Mouse (Mus musculus) liver, embryonic 14 days (tissue): Measurements from ENCODE around the gene Zfpm1. TPM values are rescaled to one million over a fixed set of nuclear protein-coding genes. Genes with fewer than 3 reads are reported as not detected.

Experiments
- polyA plus RNA-seq: library from polyadenylated mRNA; depleted of rRNA; stranded (reverse); fragments of >200 nt; gene quantifications from 2 replicates; pipeline ENCODE4 v1.2.3, GENCODE M21; 2012; rRNA removed

Zfpm1 gene
- polyA plus RNA-seq = 56.8 and 69.6 TPM in 2 replicates

GRCm38 (mm10) chr8:122282035-122282358, at the start of gene Zfpm1:
Gene Zfpm1, plus strand, starts transcription at chr8:122282141.

GRCm38 (mm10) chr8:122360696-122361416, 78.9 kb downstream of the Zfpm1 start, which contains the start of gene Trhr2:
Gene Trhr2, minus strand, starts transcription at chr8:122360746.

GRCm38 (mm10) chr8:122376365-122377231, 94.7 kb downstream of the Zfpm1 start, which contains the start of gene Zc3h18:
Gene Zc3h18, plus strand, starts transcription at chr8:122376609.

Other genes with a start within 250 kb of the Zfpm1 start
- gene Trhr2, start 78.6 kb downstream of the Zfpm1 start, polyA plus RNA-seq = not detected in 2 replicates
- 20.3 and 21.4 TPM in 2 replicates for gene Zc3h18, start 94.5 kb downstream of the Zfpm1 start, polyA plus RNA-seq
- gene Il17c, start 139.9 kb downstream of the Zfpm1 start, polyA plus RNA-seq = 0.08 and 0.10 TPM in 2 replicates
- 64.4 and 75.2 TPM in 2 replicates for gene Cyba, start 150.8 kb downstream of the Zfpm1 start, polyA plus RNA-seq
- 18.8 and 20.3 TPM in 2 replicates for gene Mvd, start 161.3 kb downstream of the Zfpm1 start, polyA plus RNA-seq
- gene Snai3, start 178.6 kb downstream of the Zfpm1 start, polyA plus RNA-seq = 0.14 and 0.17 TPM in 2 replicates
- 9.0 and 11.7 TPM in 2 replicates for gene Rnf166, start 193.9 kb downstream of the Zfpm1 start, polyA plus RNA-seq
- gene Ctu2, start 194.0 kb downstream of the Zfpm1 start, polyA plus RNA-seq = 11.3 and 11.4 TPM in 2 replicates